17 mouse cellular contexts compared by ENCODE assay signal in the genomic region with DNA sequence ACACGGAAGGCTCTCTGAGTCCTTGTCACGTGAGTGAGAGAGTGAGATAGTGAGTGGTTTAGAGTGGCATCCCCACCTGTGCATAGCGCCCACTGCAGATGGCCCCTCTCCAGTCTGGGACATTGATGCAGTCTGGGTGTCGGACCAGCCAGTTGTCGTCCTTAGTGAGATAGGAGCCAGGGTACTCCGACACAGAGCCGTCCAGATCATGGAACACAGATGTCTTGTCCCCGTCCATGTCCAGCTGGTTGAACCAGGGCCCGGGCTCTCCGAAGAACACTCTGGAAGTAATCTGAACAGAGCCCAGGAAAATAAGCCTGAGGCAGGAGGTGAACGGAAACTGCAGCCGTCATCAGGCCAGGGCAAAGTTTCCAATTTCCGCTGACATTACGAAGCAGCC.
DNase-seq lines count a peak whose midpoint lies in the region; ATAC-seq and TF ChIP-seq lines count a peak whose summit lies in the region.
"Had no signal": no experiment of that assay in that cellular context is flagged by ENCODE, and none has a peak within 500 bp of the region (broad histone marks: within the 10 kb centered on the region; RNA-seq: fewer than 3 reads in every experiment).

No protein-coding gene starts in this region.

- no peak overlapping the region for H3K9ac ChIP-seq in heart, adult 2 months (ENCODE audit: low read depth, low read length)
- no peak overlapping the region for H3K9ac ChIP-seq in heart, embryonic 11.5 days (ENCODE audit: low read depth, low read length)
- H3K9ac ChIP-seq: forebrain, embryonic 13.5 days; hindbrain, embryonic 13.5 days; limb, embryonic 15.5 days had no signal

- WGBS in heart, adult 2 months = 70% methylated on average over 14 of the region's 14 CpGs
- 75% methylated on average over 14 of the region's 14 CpGs for WGBS in heart, embryonic 11.5 days (ENCODE audit: insufficient replicate concordance)

- no peak for TF ChIP-seq POLR2A in heart, adult 2 months (IDR thresholded peaks at IDR 0.05; ENCODE audit: insufficient read depth, low read depth, low read length)

- DNase-seq in cerebellum, adult 11 months = peak; percentile 22
- DNase-seq in cerebellum, adult 8-10 months = no peak
- DNase-seq in heart, adult 2 months = peak; percentile 24 to 32
- DNase-seq in natural killer cell, adult 2 months (ENCODE audit: low spot score in 2 of 2) = no peak
- DNase-seq in yolk sac, embryonic 10.5 days (ENCODE audit: low spot score) = no peak
- DNase-seq: lung, postnatal 10 days; right cerebral cortex, postnatal 14 days had no signal

- no peak for ATAC-seq in heart, embryonic 11.5 days (replicated peaks; ENCODE audit: insufficient number of reproducible peaks, low FRiP score, low TSS enrichment)
- ATAC-seq in megakaryocyte, adult 5-6 weeks (ENCODE audit: poor library complexity, severe bottlenecking) = no peak
- ATAC-seq: CD4-positive, CD25-positive, alpha-beta regulatory T cell, adult 4 months; forebrain, embryonic 13.5 days had no signal

- no peak overlapping the region for H3K4me2 ChIP-seq in heart, embryonic 11.5 days
- H3K4me2 ChIP-seq: forebrain, embryonic 13.5 days; hindbrain, embryonic 13.5 days; limb, embryonic 15.5 days had no signal

- H3K27me3 ChIP-seq in heart, adult 2 months (ENCODE audit: control insufficient read depth, insufficient read depth, low read length) = no peaks in the 10 kb centered on the region
- no peaks in the 10 kb centered on the region for H3K27me3 ChIP-seq in heart, embryonic 11.5 days (ENCODE audit: control insufficient read depth, insufficient read depth, low read length)
- no peaks in the 10 kb centered on the region for H3K27me3 ChIP-seq in megakaryocyte, embryonic 14.5 days (replicated peaks)
- H3K27me3 ChIP-seq: forebrain, embryonic 13.5 days; hindbrain, embryonic 13.5 days; limb, embryonic 15.5 days had no signal

- no peak overlapping the region for H3K27ac ChIP-seq in heart, adult 2 months
- no peak overlapping the region for H3K27ac ChIP-seq in heart, embryonic 11.5 days (ENCODE audit: low read depth, low read length)
- H3K27ac ChIP-seq: forebrain, embryonic 13.5 days; hindbrain, embryonic 13.5 days; limb, embryonic 15.5 days; midbrain, embryonic 10.5 days; stomach, postnatal 0 days had no signal

- H3K9me3 ChIP-seq in heart, embryonic 11.5 days (replicated peaks; ENCODE audit: control insufficient read depth, low read length) = no peaks in the 10 kb centered on the region; the same call in 1 of the 2 replicates
- H3K9me3 ChIP-seq in megakaryocyte, embryonic 14.5 days = no peaks in the 10 kb centered on the region
- H3K9me3 ChIP-seq: forebrain, embryonic 13.5 days; G1E; hindbrain, embryonic 13.5 days; limb, embryonic 15.5 days; midbrain, embryonic 10.5 days had no signal

- no peaks in the 10 kb centered on the region for H3K4me1 ChIP-seq in heart, adult 2 months (ENCODE audit: control insufficient read depth, insufficient read depth, low read length)
- peaks cover 15% of the 10 kb centered on the region for H3K4me1 ChIP-seq in heart, embryonic 11.5 days (ENCODE audit: control insufficient read depth, insufficient read depth, low read length)
- H3K4me1 ChIP-seq in megakaryocyte, embryonic 14.5 days = peaks cover 75% of the 10 kb centered on the region
- H3K4me1 ChIP-seq: forebrain, embryonic 13.5 days; hindbrain, embryonic 13.5 days; limb, embryonic 15.5 days; midbrain, embryonic 10.5 days had no signal

- H3K36me3 ChIP-seq in heart, adult 2 months (ENCODE audit: control insufficient read depth, insufficient read depth, low read length) = no peaks in the 10 kb centered on the region
- H3K36me3 ChIP-seq in heart, embryonic 11.5 days (ENCODE audit: control insufficient read depth, insufficient read depth, low read length) = no peaks in the 10 kb centered on the region
- H3K36me3 ChIP-seq in megakaryocyte, embryonic 14.5 days (replicated peaks; ENCODE audit: low read length) = peaks cover 55% of the 10 kb centered on the region
- H3K36me3 ChIP-seq: G1E; hindbrain, embryonic 13.5 days; limb, embryonic 15.5 days; midbrain, embryonic 10.5 days had no signal

- intact Hi-C loops in heart, adult 2 months (cut with DNase I) = no loop called here

- no peak for TF ChIP-seq EP300 in heart, adult 2 months (IDR thresholded peaks at IDR 0.05; ENCODE audit: insufficient read depth, low read depth, low read length)

- no peaks in the 10 kb centered on the region for H3K79me2 ChIP-seq in heart, adult 2 months (replicated peaks; ENCODE audit: control insufficient read depth, insufficient read depth, low read length)

- no peak for TF ChIP-seq CTCF in heart, adult 2 months (IDR thresholded peaks at IDR 0.05)

- no peak overlapping the region for H3K4me3 ChIP-seq in heart, adult 2 months
- H3K4me3 ChIP-seq in heart, embryonic 11.5 days (ENCODE audit: low read depth, low read length) = no peak overlapping the region
- peak overlapping the region; percentile 55 for H3K4me3 ChIP-seq in megakaryocyte, embryonic 14.5 days (replicated peaks)
- H3K4me3 ChIP-seq: forebrain, embryonic 13.5 days; hindbrain, embryonic 13.5 days; limb, embryonic 15.5 days; midbrain, embryonic 10.5 days had no signal

Comparison
In these comparisons a context has a peak if more than half of its experiments do, and no peak if none do; other contexts are left out.
1. DNase-seq: peak in cerebellum, adult 11 months (single experiment) and heart, adult 2 months (2 of 2); none in cerebellum, adult 8-10 months (single experiment), natural killer cell, adult 2 months (0 of 2) and yolk sac, embryonic 10.5 days (single experiment).